Mouse (Mus musculus) right cerebral cortex, postnatal 14 days (tissue): ENCODE results near the gene Ubash3b.

Experiments used
- DNase-seq: peaks from one replicate; pipeline ENCODE4 v3.0.0; 2022

The Ubash3b gene

GRCm38 (mm10) chr9:40984313-40984712, 177.2 kb downstream of the Ubash3b start:
- DNase-seq, result no peak

GRCm38 (mm10) chr9:40983758-40984157, 177.7 kb downstream of the Ubash3b start:
- no peak for DNase-seq

- DNase-seq, result peak; percentile 30
Measured at GRCm38 (mm10) chr9:40982480-40982879, 179.0 kb downstream of the Ubash3b start.

- DNase-seq, result no peak
Measured at GRCm38 (mm10) chr9:40974042-40974801, 187.3 kb downstream of the Ubash3b start.

GRCm38 (mm10) chr9:40964418-40964714, 197.1 kb downstream of the Ubash3b start:
- DNase-seq, result no peak

- DNase-seq, result peak; percentile 20
Measured at GRCm38 (mm10) chr9:40963586-40964417, 197.7 kb downstream of the Ubash3b start, which contains the start of gene Jhy. Jhy (minus strand) TSS chr9:40964118.

- no peak for DNase-seq
Measured at GRCm38 (mm10) chr9:40961401-40961800, 200.1 kb downstream of the Ubash3b start.
